Mouse (Mus musculus) right cerebral cortex, postnatal 10 days (tissue): ENCODE measurements at regions not wholly inside any gene's neighbourhood (a gene's known extent, or its start where the extent isn't known, plus 50 kb on each side); places are given as distances from the start of the nearest gene placed in this dataset.
"Not testable (repeated sequence)": the region's sequence is repeated elsewhere in the genome, so short reads cannot be mapped to it uniquely, and the experiment has no call there.

Experiments
- DNase-seq, 2 experiments: peaks; one replicate each; pipeline ENCODE4 v3.0.0; 2021; ENCODE audit warnings: low spot score in 2 of 2

DNA sequence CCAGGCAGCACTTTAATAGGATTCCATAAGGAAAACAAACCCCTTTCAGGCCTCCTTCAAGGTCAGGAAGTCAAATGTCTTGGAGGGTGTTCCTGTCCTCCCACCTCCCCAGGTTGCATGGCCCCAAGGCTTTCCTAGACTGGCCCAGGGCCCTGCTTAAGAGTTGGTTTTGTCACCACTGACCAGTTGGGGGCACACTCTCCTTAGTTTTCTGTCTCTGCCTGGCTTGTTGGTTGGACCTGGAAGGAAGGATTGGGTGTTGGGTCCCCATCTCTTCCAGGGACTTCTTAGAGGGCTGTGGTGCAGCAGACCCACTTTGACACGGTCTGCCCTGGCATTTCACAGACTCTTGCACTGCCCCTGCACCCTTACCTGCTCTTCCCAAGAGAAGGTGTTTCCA lies 273.1 kb downstream of the Cyp26b1 start:
- peak in 1 of 2 experiments; percentile 47 for DNase-seq

DNA sequence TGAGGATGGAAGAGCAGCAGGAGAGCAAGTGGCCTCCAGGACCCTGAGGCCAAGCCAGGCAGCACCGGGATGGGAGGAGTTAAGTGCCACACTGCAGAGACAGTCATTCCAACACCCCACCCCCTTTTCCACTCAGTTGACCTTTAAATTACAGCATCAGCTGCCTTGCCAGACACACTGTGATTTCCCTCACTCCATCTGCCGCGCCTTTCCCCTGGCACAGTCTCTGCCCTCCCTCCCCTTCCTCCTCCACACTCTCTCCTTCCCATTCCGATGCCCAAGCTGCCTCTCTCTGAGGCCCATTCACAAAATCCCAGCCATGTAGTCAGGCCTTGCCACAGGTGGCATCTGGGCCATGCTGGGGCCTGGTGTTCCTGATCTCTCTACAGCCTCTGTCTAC lies 274.9 kb downstream of the Cyp26b1 start:
- peak; percentile 77 to 86 for DNase-seq

DNA sequence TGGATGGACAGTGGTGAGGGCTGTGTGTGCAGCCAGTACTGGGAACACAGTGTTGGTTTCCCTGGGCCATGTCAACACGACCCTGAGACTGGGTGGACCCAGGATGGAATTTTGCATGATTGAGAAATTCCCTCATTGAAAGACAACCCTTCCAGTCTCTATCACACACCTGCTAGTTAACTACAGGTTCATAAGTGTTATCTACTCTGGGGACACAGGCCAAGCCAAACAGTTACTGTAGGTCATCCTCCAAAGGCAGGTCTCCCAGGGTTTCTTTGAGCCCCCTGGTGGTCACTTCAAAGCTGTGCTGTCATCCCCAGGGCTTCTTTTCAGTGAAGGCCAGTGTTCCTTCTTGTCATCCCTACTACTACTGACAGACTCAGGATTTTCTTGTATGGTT lies 276.7 kb downstream of the Cyp26b1 start:
- DNase-seq: no peak

DNA sequence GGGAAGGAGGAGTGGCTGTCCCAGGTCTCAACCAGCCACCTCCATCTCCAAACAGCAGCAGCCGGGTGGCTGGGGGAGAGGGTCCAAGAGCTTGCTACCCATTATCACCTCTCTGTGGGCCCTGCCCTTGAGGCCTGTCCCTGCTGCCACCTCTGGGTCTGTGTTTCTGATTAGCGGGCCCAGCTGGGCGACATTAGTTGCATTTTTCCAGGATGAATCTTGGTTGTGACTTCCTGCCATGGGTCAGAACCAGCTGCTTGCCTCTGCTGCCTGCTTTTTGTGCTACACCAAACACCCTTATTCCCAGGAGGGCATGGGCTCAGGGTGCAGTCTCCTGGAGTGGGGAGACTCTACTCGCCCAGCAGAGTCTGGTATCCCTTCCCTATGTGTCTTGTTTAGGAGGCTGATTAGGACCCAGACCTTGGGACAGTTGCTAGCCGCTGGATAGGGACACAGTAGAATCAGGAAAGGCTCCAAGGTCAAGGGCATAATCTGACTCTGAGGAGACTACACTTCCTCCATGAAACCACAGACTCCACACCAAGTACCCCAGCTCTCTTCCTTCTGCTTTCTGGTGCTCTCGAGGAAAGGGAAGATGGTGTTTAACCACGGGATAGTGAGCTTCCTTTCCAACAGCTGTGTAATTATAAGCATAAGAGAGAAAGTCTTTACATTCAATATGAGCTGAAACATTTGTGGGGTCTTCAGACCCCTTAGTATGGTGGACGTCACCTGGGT lies 278.4 kb downstream of the Cyp26b1 start:
- DNase-seq: no peak

DNA sequence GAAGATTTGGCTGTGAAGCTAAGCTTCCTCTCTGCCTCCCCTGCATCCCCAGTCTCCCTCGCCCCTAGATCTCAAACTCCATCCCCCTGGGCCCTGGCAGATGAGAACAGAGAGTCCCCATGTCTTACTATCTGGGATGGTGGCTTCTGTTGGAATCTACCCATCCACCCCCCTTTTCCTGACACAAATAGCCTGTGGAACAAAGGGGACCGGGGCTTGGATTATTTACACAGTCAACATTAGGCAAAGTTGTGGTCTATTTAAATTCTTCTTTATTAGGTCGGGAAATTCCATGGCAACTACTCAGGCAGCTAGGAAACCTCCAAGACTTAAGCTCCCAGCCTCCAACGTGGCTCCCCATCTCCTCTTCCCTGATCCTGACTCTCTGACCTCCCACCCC lies 279.9 kb downstream of the Cyp26b1 start:
- no peak for DNase-seq

DNA sequence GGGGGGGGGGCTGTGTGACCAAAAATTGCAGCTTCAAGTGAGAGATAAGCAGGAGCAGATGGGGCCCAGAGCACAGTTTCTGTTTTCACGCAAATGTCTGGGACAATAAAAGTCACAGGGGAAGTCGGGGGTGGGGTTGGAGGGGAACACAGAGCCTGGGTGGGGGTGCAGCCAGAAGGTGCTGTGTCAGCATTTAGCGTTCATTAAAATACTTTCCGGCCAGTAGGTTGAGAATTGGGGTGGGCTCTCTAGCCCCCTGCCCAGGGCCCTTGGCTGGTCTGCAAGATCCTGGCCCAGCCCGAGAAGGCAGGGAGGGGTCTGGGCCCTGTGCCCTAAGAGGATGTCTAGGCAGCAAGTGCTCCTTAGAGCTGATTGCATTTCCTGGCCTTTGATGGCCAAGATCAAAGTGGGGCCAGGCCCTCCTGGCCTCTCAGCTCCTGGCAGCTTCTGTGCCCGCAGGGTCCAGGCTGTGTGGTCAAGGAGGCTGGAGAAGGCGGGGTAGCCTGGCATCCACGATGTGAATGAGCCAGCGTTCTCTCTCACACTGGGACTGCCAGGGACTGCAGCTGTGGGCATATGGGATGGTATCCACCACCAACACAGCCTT lies 283.0 kb downstream of the Cyp26b1 start:
- DNase-seq: no peak

DNA sequence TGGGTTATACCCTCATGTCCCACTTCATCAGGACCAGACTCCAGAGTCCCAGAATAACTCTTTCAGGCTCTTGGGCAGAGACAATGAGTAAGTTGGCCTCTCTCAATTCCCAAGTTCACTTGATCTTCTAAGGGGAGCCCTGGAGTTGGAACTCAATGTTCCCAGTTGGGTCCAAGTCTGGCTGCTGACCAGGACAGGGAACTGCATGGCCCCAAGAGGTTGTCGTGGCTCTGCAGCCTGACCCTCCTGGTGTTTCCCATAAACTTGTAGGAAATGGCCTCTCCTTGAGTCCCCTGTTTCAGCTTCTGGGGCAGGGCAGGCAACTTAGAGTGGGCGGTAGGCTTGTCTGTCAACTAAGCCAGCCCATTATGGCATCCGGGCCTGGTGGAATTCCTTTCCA lies 286.2 kb downstream of the Cyp26b1 start:
- no peak for DNase-seq

DNA sequence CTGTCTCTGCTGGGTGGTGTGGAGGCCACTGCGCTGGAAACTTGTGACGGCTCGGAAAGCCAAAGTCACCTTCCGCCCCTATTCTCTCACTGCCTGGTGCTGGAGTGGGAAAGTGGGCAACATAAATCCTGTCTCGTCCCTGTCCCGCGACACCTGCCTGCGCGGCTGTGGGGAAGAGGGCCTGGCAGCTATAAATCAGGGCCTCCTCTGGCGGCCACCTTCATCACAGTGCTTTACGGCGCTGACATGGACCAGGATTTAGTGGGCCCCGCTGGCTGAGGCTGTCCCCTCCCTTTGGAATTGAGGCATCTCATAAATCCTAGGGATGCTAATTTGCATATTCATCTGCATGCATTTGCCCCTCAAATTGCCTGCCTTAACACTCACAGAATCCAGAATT lies 287.1 kb downstream of the Cyp26b1 start:
- no peak for DNase-seq

DNA sequence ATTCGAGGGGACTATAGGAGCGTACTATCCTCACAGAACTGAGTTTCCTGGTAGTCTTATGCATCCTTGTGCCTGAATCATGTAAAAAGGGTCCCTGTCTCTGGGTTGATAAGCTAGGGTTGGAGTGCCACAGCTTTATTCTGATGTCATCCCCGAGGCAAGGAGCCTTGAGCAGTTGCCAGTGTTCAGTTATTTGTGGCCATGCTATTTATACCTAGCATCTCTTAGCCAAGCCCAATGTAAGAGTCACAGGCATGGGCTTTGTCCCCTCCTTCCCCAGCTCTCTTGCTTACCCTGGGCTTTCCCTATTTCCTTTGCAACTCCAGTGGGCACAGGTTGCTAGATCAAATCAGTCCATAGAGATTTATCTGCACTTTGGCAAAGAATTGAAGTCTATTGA lies 288.6 kb downstream of the Cyp26b1 start:
- DNase-seq: no peak

DNA sequence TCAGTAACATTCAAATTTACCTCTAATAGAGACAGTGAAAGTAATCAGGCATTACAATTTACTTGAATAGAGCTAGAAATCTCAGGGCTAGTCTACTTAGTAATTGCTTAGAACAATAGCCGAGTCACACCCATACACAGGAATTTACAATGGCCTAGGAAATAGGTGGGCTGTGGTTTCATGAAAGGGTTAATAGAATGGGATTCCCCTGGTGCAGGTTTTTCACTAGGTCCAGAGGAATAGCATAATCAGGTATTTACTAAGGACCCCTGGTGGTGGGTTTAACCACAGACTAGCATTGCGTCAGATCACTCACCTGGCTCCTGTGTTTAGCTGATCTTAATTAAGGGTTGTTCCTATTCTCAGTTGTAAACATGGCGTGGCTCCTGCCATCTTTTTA lies 290.8 kb downstream of the Cyp26b1 start:
- not testable (repeated sequence) for DNase-seq

DNA sequence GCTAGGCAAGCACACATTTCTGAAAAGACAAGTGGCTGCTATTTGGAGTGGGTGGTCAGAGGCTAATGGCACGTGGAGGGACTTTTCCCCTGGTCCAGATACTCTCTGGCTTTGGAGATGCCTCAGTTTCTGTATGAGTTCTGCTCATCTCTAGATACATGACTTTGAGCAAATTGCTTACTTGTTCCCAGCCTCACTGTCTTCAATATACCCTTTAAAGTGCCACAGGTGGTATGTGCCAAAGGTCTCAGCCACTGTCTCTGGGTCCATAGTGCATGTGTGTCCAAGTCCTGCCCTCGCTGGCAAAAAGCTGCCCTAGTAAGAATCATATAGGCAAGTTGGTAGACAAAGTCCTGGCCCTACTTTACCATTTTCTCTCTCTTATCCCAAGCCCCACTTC lies 291.5 kb downstream of the Dysf start:
- DNase-seq: no peak

DNA sequence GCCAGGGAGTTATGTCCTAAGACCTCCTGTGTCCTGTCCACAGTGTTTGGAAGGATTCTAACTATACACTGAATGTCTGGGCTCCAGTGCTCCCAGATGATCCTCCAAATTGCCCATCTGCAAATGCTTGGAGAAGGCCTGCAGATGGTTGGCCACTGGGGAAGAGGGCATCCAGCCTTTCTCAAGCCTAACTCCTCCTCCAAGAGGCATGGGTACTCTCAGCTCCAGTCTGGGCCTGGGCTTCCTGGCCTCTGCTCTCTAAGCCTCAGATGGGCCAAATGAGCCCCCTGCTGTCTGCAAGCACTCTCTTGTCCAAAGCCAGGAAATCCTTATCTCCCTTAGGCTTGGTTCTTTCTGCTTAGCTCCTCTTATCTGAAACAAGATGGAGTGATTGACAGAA lies 290.8 kb downstream of the Dysf start:
- DNase-seq: no peak

DNA sequence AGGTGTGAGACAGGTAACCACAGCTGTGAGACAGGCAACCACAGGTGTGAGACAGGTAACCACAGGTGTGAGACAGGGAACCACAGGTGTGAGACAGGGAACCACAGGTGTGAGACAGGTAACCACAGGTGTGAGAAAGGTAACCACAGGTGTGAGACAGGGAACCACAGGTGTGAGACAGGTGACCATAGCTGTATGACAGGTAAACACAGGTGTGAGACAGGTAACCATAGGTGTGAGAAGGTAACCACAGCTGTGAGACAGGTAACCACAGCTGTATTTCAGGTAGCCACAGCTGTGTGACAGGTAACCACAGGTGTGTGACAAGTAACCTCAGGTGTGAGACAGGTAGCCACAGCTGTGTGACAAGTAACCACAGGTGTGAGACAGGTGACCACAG lies 265.5 kb downstream of the Dysf start:
- not testable (repeated sequence) for DNase-seq

DNA sequence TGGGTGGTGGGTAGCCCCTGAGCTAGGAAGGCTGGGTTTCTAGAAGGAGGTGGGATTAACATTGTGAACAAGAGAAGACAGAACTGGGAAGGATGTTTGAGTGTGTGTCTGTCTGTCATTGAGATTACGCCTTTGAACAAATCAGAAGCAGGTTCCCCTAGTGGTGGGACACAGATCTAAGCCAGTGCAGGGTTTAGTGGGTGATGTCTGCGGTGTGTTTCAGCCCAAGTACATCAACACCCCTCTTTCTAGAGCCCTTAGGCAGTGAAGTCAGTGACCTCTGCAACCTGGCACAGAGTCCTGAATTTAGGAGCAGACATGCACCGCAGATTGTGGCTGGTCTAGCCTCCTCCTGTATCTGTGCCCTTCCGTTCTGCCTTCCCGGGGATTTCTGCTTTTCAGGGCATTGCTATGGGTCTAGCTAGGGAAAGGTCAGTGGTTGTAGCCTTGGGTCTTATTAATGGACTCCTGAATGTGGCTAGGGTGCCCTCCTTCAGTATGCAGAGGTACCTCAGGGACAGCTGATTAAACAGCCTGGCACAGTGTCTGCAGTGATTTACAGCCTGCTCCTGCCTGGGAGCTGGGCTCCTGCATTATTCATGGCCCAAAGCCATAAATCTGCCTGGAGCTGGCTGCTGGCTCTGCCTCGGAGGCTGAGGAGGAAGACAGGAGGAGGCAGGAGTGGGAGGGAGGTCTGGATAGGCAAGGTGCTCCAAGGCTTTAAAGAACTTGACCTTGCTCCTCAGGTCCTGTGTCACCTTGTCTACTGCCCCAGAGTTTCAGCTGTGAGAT lies 264.3 kb downstream of the Dysf start:
- peak; percentile 76 to 81 for DNase-seq

DNA sequence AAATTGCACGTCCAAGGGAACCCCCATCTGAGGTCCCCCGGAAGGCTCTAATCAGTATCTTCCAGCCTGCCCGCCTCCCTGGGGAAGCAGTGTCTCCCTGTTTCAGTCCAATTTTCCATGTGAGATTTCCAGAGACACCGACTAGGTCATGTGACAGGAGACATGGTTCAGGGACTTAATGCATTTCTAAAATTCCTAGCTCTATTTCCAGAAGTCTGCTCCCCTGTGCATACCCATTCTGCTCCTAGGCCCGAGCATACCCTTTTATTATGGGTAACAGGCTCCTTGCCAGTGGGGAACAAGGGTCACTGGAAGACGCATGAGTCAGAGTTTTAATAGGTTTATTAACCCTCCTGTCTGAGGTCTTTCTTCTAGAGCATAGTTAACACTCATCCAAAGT lies 263.6 kb downstream of the Dysf start:
- no peak for DNase-seq

DNA sequence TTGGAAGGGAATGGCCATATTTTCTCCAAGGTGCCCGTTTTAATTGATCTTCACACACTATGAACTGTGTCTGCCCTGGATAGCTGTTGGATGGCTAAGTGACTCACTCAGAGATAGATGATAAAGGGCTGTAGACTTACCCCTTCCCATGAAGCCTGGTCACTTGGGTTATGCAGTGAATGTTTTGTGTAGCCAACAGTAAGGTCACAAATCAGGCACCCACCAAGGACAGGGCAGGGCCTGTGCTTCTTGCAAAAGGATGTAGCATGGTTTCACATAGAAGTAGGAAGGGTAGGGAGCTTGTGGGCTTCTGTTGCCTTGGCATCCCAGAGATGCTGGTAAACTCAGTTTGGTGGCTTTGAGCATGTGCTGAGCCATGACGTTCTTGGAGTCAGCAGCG lies 263.1 kb downstream of the Dysf start:
- DNase-seq: no peak

DNA sequence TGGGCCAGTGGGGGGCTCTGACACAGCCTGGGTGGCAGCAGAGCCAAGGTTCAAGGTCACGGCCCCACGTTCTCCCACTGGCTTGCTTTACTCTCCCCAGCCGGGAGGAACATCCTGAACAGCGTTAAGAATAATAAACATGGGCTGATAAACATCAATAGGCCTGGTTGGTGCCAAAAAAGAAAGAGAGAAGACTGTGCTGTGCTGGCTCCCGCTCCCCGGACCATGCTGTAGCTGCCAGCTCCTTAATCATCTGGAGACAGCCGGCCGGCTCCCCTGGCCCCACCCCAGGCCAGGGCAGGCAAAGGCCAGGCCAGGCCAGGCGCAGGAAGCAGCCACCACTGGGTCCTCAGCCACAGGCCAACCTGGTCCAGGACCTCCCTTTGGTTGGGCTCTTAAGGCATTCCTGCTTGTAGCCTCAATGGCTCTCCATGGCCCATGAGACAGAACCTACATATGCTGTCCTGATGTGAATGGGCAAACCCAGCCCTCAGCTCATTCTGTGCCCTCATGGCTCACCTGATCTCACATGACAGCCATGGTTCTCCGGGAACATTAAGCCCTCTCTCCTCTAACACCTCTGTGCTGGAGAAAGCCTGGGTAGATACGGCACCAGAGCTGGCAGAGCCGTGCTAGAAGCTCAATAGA lies 262.3 kb downstream of the Dysf start:
- DNase-seq: no peak

DNA sequence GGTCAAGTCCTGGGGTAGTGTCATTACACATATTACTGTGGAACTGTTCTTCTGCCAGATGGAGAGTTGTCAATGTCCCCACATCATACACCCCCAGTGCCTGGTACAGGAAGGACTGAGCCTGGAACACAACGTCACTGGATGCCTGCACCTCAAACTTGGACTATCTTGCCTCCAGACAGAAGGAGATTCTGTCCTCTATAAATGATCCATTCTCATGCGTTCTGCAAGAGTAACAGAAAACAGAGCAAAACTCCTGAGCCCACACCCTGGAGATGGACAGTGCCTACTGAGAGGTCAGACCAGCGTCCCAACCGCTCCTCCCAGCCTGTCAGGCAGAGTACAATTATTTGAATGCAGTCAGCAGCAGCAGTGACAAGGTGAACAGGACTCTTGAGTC lies 261.1 kb downstream of the Dysf start:
- no peak for DNase-seq

DNA sequence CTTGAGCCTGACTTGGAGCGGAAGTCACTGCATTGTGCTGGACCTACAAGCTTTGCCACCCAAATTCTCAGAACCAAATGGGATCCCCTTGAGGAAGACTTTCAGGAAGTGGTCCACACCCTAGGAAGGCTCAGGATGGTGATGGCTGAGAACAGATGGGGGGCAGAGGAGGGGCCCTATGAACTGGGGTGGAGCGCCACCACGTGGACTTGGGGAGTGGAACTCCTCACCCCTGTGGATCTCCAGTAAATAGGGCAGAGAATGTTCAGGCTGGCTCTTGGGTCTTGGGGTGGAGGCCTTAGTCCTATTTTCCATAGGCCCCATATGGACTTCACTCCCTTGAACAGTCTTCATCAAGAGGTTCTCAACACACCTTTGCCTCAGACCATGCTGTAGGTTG lies 260.6 kb downstream of the Dysf start:
- DNase-seq: no peak

DNA sequence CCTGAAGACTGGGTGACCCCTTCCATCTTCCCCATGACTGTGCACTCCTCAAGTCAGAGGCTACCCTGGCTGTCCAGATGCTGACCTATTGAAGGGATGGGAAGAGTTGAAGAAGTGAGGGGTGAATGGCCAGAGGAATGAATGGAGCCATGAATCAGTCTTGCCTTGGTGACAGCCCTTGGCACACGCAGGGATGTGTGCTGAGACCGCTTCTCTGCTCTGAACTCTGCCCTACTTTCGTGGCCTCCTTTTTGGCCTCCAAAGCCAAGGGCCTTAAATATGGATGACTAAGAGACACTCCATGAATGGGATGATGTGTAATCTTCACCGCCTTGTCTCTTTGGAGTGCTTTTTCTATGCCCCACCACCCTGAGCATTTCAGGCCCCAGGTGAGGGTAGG lies 259.7 kb downstream of the Dysf start:
- no peak for DNase-seq

DNA sequence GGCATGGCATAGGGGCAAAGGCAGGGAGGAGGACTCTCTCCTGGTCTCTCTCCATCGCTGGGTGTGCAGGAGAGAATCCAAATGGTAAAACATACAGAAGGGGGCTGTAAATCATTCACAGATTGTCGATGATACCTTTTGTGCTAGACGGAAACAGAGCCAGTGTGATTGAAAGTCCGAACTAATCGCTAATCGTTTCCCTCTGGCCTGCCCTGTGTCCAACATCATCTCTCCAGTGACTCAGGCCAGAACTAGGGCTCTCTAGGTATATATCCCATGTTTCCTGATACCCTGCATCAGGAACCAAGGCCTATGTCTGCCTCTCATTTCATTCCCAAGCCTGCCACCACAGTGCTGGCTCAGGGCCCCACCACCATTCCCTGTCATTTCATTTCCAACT lies 259.1 kb downstream of the Dysf start:
- DNase-seq: no peak

DNA sequence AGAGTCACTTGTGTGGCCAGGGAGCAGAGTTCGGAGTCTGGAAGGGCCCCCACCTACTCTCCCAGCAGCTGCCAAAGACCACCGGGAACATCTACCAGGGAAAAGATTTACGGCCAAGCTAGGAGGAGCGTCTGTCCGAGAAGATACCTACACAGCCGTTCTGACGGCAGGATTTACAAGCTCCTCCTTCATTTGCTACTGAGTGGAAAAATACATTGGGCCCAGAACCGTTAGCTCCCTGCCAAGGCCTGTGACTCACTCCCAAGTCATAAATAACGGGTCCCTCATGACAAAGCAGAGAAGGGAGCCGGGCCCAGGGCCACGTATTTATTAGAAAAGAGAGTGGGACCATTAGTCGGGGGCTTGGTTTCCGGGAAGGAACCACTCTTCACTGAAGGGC lies 258.3 kb downstream of the Dysf start:
- no peak for DNase-seq

DNA sequence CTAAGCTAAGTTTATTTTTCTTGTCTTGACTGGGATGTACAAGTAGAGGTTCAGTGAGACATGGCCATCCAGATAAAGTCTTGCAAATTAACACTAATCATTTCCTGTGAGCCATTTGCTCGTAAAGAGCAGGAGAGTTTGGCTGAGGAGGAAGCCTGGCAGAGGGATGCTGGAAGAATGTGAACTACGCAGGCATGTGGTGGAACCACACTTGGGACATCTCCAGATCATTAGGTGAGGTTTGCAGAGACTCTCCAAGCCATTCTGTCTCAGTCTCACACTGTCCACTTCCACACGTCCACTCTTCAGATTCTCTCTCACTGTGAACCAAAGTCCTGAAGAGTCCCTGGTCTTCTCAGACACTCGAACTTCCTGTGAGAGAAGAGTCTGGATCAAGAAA lies 256.3 kb downstream of the Dysf start:
- no peak for DNase-seq
